Mouse (Mus musculus): ENCODE measurements around the gene Olfr1323.

Gene Olfr1323

GRCm38 (mm10) chrX:50019259-50019658 lies at the start of gene Olfr1323:
TSS of gene Olfr1323 (minus strand) at chrX:50019359.
- no peak for DNase-seq (ENCODE audit: low read depth, low spot score)

GRCm38 (mm10) chrX:50012242-50012641 lies 6.9 kb downstream of the Olfr1323 start:
- DNase-seq (ENCODE audit: low read depth, low spot score) = no peak
